Comparison of ENCODE assay signal across 15 mouse cellular contexts in genomic region chr1:179485784-179486540, GRCm38 (mm10). TPM values are rescaled to one million over a fixed set of nuclear protein-coding genes. Genes with fewer than 3 reads are reported as not detected.
A peak's percentile ranks its signal among the peaks of the same experiment; 100 is the strongest.
DNase-seq lines count a peak whose midpoint lies in the region; ATAC-seq and TF ChIP-seq lines count a peak whose summit lies in the region.
"Had no signal": no experiment of that assay in that cellular context is flagged by ENCODE, and none has a peak within 500 bp of the region (broad histone marks: within the 10 kb centered on the region; RNA-seq: fewer than 3 reads in every experiment).

No protein-coding gene starts in this region.

- DNase-seq in heart, adult 8-10 months (ENCODE audit: low spot score): no peak
- DNase-seq in lung, embryonic 14.5 days: peak; percentile 43
- DNase-seq in lung, adult 2 months: no peak
- DNase-seq in R1 (ENCODE audit: low read depth, low spot score): peak; percentile 59
- DNase-seq in heart, postnatal 0 days (ENCODE audit: low spot score): no peak
- no peak for DNase-seq in adrenal gland, postnatal 4 days (ENCODE audit: low spot score in 2 of 2)
- no peak for DNase-seq in adrenal gland, postnatal 14 days
- DNase-seq: cerebellum, adult 2 months; kidney, adult 11 months; liver; midbrain, embryonic 14.5 days; thymus, postnatal 25 days had no signal

- no peak for TF ChIP-seq POLR2A in lung, adult 2 months (IDR thresholded peaks at IDR 0.05; ENCODE audit: borderline replicate concordance, extremely low read depth, low read depth, low read length)

- WGBS in heart, embryonic 12.5 days: 28% methylated on average over 3 of the region's 3 CpGs
- 37% methylated on average over 3 of the region's 3 CpGs for whole genome bisulfite sequencing in lung, embryonic 14.5 days
- WGBS in lung, adult 2 months: 40% methylated on average over 3 of the region's 3 CpGs
- 20% methylated on average over 3 of the region's 3 CpGs for WGBS in heart, postnatal 0 days

- no peak overlapping the region for H3K9ac ChIP-seq in heart, embryonic 12.5 days
- H3K9ac ChIP-seq in lung, embryonic 14.5 days: no peak overlapping the region
- no peak overlapping the region for H3K9ac ChIP-seq in heart, postnatal 0 days (replicated peaks; ENCODE audit: low read depth, low read length)

- no peaks in the 10 kb centered on the region for H3K9me3 ChIP-seq in heart, embryonic 12.5 days (replicated peaks)
- no peaks in the 10 kb centered on the region for H3K9me3 ChIP-seq in lung, embryonic 14.5 days (ENCODE audit: low read depth, low read length)
- no peaks in the 10 kb centered on the region for H3K9me3 ChIP-seq in heart, postnatal 0 days (replicated peaks; ENCODE audit: control insufficient read depth, low read length)

- ATAC-seq in heart, embryonic 12.5 days (ENCODE audit: insufficient number of reproducible peaks, low FRiP score): peak; percentile 65
- no peak; the same call in 1 of the 2 replicates for ATAC-seq in lung, embryonic 14.5 days (ENCODE audit: insufficient read depth)
- ATAC-seq in heart, postnatal 0 days (ENCODE audit: insufficient read depth, low read depth): peak; percentile 37
- ATAC-seq: CD4-positive, CD25-positive, alpha-beta regulatory T cell, adult 4 months had no signal

- no peak for TF ChIP-seq EP300 in heart, postnatal 0 days (IDR thresholded peaks at IDR 0.05; ENCODE audit: low read depth)

- peak overlapping the region; percentile 56 for H3K27ac ChIP-seq in heart, embryonic 12.5 days (ENCODE audit: poor library complexity, severe bottlenecking)
- H3K27ac ChIP-seq in lung, embryonic 14.5 days (ENCODE audit: low read depth): peak overlapping the region; percentile 38; the same call in 1 of the 2 replicates
- H3K27ac ChIP-seq in heart, postnatal 0 days (ENCODE audit: low read depth): peak overlapping the region; percentile 62
- H3K27ac ChIP-seq: macrophage had no signal

- no peaks in the 10 kb centered on the region for H3K36me3 ChIP-seq in heart, embryonic 12.5 days
- H3K36me3 ChIP-seq in lung, embryonic 14.5 days (ENCODE audit: insufficient read depth): no peaks in the 10 kb centered on the region
- no peaks in the 10 kb centered on the region for H3K36me3 ChIP-seq in heart, postnatal 0 days (replicated peaks; ENCODE audit: control insufficient read depth, insufficient read depth, low read length)

- peaks cover 25% of the 10 kb centered on the region for H3K4me1 ChIP-seq in heart, embryonic 12.5 days (replicated peaks)
- H3K4me1 ChIP-seq in lung, embryonic 14.5 days (ENCODE audit: insufficient read depth): no peaks in the 10 kb centered on the region
- H3K4me1 ChIP-seq in lung, adult 2 months (ENCODE audit: control insufficient read depth, insufficient read depth, low read length): no peaks in the 10 kb centered on the region; the same call in 1 of the 2 replicates
- H3K4me1 ChIP-seq in heart, postnatal 0 days (ENCODE audit: control insufficient read depth, insufficient read depth): peaks cover 4% of the 10 kb centered on the region; the same call in 1 of the 2 replicates

- no peaks in the 10 kb centered on the region for H3K27me3 ChIP-seq in heart, embryonic 12.5 days (replicated peaks)
- H3K27me3 ChIP-seq in lung, embryonic 14.5 days (ENCODE audit: insufficient read depth, low read length): no peaks in the 10 kb centered on the region
- H3K27me3 ChIP-seq in heart, postnatal 0 days (ENCODE audit: control insufficient read depth, insufficient read depth, low read length): no peaks in the 10 kb centered on the region

- no peak overlapping the region for H3K4me2 ChIP-seq in heart, embryonic 12.5 days
- H3K4me2 ChIP-seq in lung, embryonic 14.5 days: no peak overlapping the region
- H3K4me2 ChIP-seq in heart, postnatal 0 days (ENCODE audit: low read depth, low read length): no peak overlapping the region

- TF ChIP-seq CTCF in lung, embryonic 14.5 days (IDR thresholded peaks at IDR 0.05; ENCODE audit: low read depth): no peak
- no peak for TF ChIP-seq CTCF in lung, adult 2 months (IDR thresholded peaks at IDR 0.05; ENCODE audit: insufficient read depth, low read length)
- no peak for TF ChIP-seq CTCF in heart, postnatal 0 days (IDR thresholded peaks at IDR 0.05; ENCODE audit: low read depth)

- H3K4me3 ChIP-seq in heart, embryonic 12.5 days: no peak overlapping the region
- H3K4me3 ChIP-seq in lung, embryonic 14.5 days (ENCODE audit: low read depth, low read length): no peak overlapping the region
- H3K4me3 ChIP-seq in lung, adult 2 months (replicated peaks; ENCODE audit: extremely low read depth, low read depth, low read length): no peak overlapping the region
- no peak overlapping the region for H3K4me3 ChIP-seq in heart, postnatal 0 days (ENCODE audit: low read depth, low read length)

RNA-seq across cellular contexts. Expression of gene Smyd3, which starts 31.9 kb away (rescaled TPM):
- polyA plus RNA-seq in heart, embryonic 12.5 days (2016; fragmentation: Nextera tagmentation; extraction: Ambion mirVana): 11.5 and 12.2 TPM in 2 replicates
- total RNA-seq in heart, adult 8-10 months (2022): 1 to 10 TPM; 7.0 to 8.3 (median 7.8) TPM
- 20.6 and 21.0 TPM in 2 replicates for polyA plus RNA-seq in lung, embryonic 14.5 days (2014; fragmentation: Nextera tagmentation; extraction: Ambion mirVana)
- 2.8 and 4.7 TPM in 2 replicates for polyA plus RNA-seq in lung, adult 2 months (2012; rRNA removed)
- 6.2 and 11.6 TPM in 2 replicates for total RNA-seq in heart, postnatal 0 days (2014; rRNA removed; ENCODE audit: low replicate concordance)
- polyA plus RNA-seq in heart, postnatal 0 days (2015; fragmentation: Nextera tagmentation; extraction: Ambion mirVana): 6.4 and 7.0 TPM in 2 replicates
- 10 to 100 TPM; 13.6 to 14.0 TPM for total RNA-seq in adrenal gland, postnatal 4 days (2021)
- 6.5 and 7.3 TPM in 2 replicates for total RNA-seq in adrenal gland, postnatal 14 days (2021)

Comparison
In these comparisons a context has a peak if more than half of its experiments do, and no peak if none do; other contexts are left out.
1. DNase-seq: peak in lung, embryonic 14.5 days (single experiment) and R1 (single experiment); none in heart, adult 8-10 months (single experiment), lung, adult 2 months (single experiment), heart, postnatal 0 days (single experiment), adrenal gland, postnatal 4 days (0 of 2) and adrenal gland, postnatal 14 days (single experiment).
2. Peak in every context shown above with its lines, with median percentiles within 50 percentile points of each other: H3K27ac ChIP-seq.